Mouse (Mus musculus) cerebellum, postnatal 36 days (tissue): Measurements from ENCODE around the gene Elavl4.

Experiments used
- DNase-seq, 2 experiments: peaks; one replicate each; pipeline ENCODE4 v3.0.0; 2021 to 2022; ENCODE audit warnings: mixed read lengths in 2 of 2

Gene Elavl4

DNA sequence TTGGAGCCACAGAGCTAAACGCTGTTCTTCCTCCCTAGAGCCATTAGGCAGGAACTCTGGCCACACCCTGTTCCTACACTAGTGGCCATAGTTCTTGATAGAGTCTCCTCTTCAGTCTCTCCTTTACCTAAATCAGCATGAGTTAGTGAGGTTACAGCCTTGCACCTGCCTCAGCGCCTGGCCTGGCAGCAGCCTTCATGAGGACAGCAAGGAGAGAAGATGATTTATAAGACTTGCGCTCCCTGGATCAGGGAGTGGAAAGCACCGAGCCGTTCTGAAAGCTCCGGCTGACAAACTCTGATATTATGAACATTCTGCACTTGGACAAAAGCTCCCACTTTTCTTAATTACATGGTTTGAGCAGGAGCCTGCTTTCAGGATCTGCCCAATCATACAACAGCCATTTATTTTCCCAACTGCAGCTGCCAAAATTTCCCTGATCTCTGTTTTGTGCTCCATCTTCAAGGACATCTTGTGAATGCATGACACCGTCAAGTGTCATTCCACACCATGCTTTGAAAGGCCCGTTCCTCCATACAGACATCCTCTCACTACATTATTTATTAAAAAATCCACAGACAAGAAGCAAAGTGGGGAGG lies 87.3 kb downstream of the Elavl4 start:
- DNase-seq = no peak

DNA sequence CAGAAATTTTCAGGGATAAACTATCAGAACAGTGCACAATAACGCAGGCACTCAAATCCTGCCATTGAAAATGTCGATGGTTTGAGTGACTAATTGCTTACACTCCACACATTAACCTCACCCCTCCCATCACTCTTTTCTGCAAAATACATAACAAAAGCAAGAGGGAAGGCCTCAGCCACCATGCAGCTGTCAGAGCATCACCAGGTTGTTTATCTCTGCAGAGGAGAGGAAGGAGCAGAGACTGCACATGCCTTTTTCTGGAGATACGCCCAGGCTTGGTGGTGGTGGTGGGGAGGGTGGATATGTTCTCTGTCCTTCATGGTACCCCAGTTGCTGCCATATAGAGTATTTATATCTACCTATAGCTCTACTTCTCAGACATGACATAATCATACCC lies 94.3 kb downstream of the Elavl4 start:
- DNase-seq = no peak

DNA sequence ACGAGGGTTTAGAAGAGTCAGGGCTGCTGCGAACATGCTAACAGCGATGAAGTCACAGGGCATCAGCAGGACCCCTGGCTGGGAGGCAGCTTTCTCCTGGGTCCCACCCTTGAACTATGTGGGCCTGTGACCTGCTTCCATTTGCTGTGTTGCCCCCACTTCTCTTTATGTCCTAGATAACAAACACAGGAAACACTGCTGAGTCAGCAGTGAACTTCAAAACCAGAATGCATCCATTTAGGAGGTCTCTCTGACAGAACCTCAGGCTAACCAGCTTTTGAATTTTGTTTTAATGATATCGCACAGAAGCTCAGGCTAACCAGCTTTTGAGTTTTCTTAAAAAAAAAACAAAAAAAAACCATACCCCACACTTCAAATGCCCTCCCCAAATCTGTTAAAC lies 96.1 kb downstream of the Elavl4 start:
- DNase-seq = no peak

DNA sequence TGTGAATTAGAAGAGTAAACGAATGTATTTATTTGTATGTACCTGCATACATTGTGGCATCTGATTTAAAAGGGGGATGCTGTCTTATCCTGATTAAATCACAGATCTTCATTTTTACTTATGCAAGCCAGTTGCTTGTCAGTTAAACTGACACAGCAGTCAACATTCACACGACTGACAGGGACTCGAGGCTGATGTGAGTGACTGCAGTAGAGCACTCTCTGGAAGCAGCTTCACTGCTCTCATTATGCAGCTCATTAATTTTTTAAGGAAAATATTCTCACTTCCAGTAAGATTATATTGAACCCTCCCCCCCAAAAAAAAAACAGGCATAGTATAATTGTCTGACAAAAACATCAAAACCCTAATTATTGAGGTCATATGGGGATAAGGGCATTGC lies 101.7 kb downstream of the Elavl4 start:
- no peak for DNase-seq

DNA sequence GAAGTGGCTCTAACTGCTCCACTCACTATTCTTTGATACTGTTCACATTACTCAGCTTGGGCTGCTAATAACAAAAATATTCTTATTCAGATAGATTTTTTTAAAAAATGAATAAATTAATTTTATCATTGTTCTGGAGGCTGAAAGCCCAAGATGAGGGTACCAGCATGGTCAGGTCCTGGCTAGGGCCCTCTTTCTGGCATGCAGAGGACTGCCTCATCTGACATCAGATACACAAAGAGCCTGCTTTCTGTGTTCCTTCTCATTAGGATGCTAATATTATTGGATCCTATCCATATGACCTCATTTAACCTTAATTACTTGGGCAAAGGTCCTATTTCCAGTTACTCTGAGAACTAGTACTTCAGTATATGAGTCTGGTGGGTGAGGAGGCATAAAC lies 108.8 kb downstream of the Elavl4 start:
- no peak for DNase-seq

DNA sequence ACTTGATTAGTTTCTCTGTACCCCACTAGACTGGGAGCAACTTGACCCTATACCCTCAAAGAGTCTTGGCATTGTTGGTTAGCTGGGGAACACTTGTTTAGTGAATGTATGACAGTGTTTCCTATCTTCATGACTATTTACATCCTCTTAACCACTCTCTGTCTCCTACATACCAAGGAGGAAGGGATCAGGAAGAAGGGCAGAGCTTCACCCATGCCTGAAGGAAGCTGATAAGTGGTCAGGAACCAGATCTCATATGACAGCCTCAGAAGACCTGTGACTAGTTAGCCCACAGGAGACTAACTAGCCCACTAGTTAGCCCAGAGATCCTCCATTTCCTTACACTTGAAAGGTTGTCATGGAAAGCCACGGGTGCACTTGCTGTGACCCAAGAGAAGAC lies 117.2 kb downstream of the Elavl4 start:
- no peak for DNase-seq

DNA sequence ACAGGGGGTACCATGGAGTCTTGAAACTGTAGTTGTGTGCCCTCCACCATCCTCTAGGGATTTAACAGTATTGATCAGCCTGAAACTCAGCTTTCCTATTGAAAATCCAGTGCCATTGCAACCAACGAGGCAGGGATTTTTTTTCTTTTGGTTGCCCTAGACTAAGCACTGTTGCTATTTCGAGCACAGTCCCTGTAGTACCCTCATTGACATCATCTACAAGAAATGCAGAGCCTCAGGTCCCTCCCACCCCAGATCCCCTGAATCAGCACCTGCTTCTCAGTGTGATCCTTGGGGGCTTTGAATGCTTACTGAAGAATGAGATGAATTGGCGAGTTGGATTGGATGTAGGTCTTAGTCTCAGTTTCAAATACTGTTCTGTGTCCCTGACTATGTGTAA lies 119.4 kb downstream of the Elavl4 start:
- no peak for DNase-seq

- no peak for DNase-seq
Measured at GRCm38 (mm10) chr4:110231799-110232198, 119.9 kb downstream of the Elavl4 start.

GRCm38 (mm10) chr4:110229652-110230051 lies 122.1 kb downstream of the Elavl4 start:
- no peak for DNase-seq

- no peak for DNase-seq
Measured at GRCm38 (mm10) chr4:110229238-110229637, 122.5 kb downstream of the Elavl4 start.

DNA sequence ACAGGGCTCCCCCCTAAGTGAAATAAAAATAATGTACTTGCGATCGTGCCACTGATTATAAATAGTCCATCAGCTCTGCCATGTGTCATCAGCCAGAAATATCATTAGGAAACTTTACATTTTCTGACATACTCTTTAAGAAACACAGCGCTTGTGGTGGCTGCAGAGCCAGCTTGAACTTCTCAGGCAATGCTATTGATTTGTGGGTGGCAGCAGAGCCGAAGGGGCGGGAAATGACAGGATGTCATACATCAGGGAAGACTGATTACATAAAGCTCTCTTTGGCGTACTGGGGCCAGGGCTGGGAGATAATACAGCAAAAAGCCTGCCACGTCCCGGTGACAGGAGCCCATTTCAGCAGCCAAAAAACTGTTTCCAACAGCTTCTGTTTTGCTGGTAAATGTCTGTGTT lies 124.1 kb downstream of the Elavl4 start:
- DNase-seq = peak; percentile 14 to 27

- no peak for DNase-seq
Measured at GRCm38 (mm10) chr4:110225492-110225891, 126.2 kb downstream of the Elavl4 start.

GRCm38 (mm10) chr4:110218819-110219218 lies 132.9 kb downstream of the Elavl4 start:
- DNase-seq = no peak

- DNase-seq = no peak
Measured at GRCm38 (mm10) chr4:110217553-110217952, 134.2 kb downstream of the Elavl4 start.

GRCm38 (mm10) chr4:110214543-110214942 lies 137.2 kb downstream of the Elavl4 start:
- no peak for DNase-seq

DNA sequence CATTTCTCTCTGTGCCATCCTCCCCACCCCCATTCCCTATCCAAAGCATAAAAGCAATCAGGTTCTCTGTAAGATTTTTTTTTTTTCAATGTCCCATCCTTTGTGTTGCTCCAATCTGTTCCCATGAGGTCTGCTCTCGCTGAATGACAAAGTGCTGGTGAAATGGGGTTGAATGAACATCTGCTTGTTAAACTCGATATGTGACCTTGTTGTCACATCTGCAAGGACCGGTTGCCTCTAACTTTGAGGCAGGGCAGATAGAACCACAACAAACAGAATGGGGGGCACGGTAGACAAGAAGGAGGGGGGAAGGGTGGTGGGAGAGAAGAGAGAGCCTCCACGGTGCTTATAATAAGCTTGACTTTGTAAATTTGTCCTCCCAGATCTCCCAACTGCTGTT lies 138.0 kb downstream of the Elavl4 start:
- no peak for DNase-seq

- DNase-seq = no peak
Measured at GRCm38 (mm10) chr4:110210246-110210645, 141.5 kb downstream of the Elavl4 start.

- no peak for DNase-seq
Measured at GRCm38 (mm10) chr4:110209613-110210012, 142.1 kb downstream of the Elavl4 start.

GRCm38 (mm10) chr4:110201680-110202079 lies 150.0 kb downstream of the Elavl4 start:
- no peak for DNase-seq

DNA sequence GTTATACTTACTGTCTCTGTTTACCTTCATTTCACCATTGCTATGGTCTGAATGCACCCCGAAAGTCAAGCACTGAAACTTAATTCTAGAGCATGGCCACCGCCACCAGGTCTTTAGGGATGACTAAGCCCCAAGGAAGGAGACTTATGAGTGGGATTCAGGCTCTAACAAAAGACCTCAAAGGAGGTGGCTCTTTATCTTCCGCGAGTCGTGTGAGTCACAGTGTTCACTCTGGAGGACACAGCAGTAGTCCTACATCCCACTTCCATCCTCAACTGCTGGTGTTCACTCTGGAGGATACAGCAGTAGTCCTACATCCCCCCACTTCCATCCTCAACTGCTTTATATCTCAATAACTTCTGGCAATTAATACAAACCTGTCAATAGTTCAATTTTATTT lies 151.8 kb downstream of the Elavl4 start:
- DNase-seq = no peak

DNA sequence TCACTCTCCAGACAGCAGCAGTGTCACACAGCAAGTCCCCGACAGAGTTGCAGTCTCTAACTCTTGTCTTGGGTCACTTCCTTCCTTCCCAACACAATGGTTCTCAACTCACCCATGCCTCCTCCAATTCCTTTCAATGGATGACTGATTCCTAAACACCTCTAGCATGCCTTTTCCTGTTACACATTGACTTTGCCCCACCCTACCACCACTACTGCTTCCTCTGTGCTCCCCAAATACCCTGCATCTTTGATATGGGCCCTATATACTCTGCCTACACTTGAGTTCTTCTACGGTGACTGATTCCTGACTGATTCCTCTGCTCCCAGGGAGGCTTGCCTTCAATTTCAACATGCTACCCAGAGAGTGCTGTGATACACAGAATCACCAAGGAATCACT lies 153.1 kb downstream of the Elavl4 start:
- DNase-seq = no peak

- no peak for DNase-seq
Measured at GRCm38 (mm10) chr4:110177263-110177662, 174.4 kb downstream of the Elavl4 start.

DNA sequence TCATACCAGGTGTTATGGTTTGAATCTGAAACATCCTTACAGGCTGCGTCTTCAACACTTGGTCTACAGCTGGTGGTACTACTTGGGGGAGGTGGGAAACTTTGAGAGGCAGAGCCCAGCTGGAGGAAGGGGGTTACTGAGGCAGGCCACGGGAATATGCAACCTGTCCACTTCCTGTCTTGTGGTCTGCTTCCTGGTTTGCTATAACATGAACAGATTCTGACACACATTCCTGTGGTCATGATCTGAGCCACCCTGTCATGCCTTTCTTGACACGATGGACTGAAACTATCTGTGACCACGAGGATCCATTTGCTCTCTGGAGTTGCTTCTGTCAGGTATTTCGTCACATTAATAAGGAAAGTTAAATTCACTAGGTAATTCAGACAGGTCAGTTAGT lies 179.7 kb downstream of the Elavl4 start:
- no peak for DNase-seq

DNA sequence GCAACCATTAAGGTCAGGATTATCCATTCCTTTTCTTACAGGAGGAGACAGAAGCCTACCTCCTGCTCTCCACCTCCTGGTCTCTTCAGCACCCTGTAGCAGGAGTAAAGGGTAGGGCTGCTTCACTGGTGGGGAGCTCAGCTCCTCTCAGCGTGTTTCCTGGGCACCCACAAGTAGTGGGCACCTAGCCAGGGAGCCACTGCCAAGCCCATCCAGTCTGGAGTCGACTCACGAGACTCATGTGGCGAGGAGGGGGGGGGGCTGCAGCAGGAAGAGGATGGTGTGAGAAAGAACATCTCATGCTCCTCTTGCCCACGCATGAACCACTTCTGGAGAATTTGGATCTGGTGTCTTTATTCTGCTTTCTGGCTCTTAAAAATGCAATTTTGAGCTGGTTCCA lies 186.5 kb downstream of the Elavl4 start:
- DNase-seq = no peak

DNA sequence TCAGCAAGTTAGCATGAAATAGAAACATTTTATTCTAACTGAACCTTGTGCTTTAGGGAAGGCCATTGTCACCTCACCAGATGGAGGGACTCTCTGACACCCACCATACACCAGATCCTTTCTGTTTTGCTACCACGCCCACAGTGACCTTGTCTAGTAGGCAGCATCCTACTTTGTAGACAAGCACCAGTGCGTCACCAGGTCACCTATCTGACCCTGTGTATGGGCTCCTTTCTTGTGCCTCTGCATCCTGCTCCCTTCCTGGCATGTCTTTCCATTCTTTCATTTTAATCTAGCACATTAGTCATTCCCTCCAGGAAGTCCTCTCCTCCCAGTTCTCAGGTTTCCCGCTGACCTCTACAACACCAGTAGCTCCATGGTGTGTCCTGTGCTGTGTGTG lies 190.1 kb downstream of the Elavl4 start:
- no peak for DNase-seq
